Mouse (Mus musculus) spleen, postnatal 4 days (tissue): ENCODE measurements around the gene Trmu.
A peak's percentile ranks its signal among the peaks of the same experiment; 100 is the strongest.

Source experiments
- DNase-seq, 2 experiments: peaks; one replicate each; pipeline ENCODE4 v3.0.0; 2022; ENCODE audit warnings: low spot score in 2 of 2

Gene Trmu

DNA sequence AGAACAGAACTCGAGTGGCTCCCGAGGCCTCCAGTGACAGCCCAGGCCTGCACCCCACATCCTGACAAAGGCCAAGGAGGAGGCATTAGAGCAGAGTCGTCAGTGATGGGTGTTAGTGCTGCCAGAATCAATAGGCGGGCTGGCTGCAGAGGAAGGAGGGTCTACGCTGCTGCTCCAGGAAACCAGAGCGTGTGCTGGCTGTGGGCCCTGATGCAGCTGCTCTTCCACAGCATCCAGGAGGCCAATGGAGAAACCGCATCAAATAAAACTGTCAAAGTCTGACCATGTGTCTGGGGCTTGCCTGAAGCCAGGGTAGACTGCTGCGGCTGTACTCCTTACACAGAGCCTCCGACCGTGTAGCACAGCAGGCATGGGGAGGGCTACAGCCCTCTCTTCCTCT is 18.0 kb downstream of the Trmu start:
- no peak for DNase-seq

DNA sequence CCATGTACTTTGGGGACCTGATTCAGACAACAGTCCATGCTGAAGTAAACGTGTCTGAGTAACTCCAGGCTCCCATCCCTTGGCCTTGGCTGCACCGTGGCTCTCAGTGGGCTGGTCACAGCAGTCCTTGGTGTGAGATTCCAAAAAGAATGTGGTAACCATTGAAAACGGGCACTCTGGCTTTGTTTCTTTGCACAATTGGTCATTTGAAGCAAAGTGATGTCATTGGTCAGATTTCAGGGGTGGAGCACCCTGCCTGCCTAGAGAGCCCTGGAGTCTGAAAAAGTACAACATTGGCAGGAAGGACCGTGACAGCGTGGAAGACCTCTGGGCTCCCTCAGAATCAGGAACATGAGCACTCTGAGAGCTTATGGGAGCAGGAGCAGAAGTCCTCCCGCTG is 20.3 kb downstream of the Trmu start:
- no peak for DNase-seq

DNA sequence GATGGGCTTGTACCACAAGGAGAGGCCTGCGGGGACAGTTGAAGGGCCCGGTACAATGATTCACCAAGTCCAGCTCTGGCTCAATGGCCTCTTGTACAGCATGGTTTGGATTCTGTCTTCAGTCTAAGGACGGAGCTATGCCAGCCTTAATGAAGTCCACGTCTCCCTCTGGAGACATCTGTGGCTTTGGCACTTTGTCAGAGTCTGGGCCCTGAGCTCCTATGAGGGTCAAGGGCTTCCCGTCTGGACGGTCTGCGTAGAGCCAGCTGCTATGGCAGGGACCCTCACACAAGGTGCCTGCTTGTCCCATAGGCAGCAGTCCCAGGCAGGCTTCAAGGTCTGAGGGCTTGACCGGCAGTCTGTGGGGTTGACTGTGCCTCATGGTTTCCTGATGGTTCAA is 21.2 kb downstream of the Trmu start:
- no peak for DNase-seq

DNA sequence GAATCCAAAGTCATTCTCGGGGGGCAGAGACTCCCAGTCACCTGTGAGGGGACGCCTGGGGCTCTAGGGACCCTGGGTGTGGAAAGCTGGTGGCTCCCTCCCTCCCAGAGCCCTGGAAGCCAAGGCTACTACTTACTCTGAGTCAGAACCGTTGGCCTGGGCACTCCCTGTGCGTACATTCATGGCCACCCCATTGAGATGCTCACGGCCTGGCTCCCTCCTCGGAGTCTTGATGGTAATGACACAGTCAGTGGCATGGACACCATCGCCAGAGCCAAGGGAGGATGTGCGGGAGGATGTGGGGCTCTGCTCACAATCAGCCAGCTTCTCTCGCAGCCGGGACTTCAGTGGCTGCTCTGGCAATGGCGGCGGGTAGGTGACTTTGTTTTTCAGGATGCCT is 21.7 kb downstream of the Trmu start:
- no peak for DNase-seq

DNA sequence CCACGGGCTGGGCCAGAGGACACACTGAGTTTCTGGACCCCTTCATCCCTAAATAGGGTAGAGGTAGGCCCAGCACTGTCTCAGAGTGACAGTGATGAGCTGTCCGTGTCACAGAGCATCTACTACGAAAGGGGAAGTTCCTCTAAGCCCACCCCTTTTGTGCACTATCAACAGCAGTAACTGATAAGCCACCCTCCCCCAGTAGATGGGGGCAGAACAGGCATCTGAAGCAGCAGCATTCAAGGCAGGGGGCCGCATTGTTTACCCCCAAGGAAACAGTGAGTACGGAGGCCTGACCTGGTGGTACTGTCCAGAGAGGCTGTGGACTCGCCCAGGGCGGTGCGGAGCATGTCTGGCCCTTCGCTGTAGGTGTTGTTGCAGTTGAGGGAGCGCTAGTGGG is 23.4 kb downstream of the Trmu start:
- DNase-seq: no peak

DNA sequence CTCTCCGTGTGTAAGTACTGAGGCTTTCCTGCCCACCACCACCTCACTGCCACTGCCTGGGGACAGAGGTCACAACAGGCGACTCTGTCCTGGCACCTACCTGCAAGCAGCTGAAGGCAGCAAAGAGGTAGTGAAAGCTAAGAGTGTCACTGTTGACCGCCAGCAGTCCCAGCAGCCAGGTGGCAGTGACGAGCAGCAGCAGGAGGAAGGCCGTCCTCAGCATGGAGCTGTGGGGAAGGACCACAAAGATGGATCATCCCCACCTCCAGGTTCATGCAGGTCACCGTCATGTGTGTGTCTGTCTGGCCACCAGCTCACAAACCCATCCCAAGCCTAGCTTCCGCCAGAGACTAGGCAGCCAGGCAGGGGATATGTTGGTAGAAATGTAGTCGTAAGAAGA is 24.7 kb downstream of the Trmu start:
- DNase-seq: no peak

DNA sequence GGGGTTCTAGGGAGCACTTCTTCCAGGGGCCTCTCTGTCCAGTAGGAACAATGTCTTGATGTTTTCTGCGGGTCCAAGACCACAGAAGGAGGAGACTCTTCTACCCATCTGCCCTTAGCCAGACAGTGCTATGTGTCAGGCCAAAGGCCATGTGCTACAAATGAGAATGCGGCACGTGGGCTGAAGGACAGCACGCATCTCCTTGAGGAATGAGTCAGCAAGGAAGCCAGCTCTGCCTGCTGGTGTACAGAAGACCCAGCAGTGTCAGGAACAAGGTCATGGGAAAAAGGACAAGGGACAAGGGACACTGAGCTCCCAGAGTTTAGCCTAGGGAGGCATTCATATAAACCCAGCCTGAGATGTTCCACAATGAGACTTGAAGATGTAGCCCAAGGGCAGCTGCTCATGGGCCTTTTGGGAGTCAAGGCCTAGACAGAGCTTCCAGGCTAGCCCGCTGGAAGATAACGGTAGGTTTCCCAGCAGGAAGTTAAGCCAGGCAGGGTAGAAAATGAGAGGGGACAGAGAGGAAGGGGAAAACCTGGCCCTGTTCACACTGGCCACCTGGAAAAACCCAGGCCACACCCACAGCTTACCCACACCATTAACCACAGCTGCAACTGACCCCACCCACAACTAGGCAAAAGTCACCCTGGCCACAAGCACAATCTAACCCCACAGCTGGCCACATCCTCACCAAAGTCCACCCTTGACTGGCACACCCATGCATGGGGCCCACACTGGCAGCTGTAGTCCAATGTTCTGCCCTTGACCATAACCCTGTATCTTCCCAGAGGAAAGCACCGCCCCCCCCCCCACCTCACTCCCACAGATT is 29.8 kb downstream of the Trmu start:
- DNase-seq: no peak

DNA sequence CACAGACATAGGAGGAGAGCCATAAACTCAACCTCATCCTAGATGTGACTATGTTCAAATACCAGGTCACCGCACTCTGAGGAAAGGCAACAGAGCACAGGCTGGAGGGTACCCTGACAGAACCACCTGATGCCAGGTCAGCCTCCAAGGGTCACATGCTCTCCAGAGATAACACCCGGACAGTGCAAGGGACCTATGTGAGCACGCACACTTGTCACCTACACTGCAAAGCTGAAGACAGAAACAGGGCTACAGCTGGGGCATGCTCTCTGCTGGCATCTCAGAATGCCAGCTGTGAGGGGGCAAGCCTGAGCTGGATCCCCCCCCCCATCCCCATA is 30.3 kb downstream of the Trmu start:
- no peak for DNase-seq

DNA sequence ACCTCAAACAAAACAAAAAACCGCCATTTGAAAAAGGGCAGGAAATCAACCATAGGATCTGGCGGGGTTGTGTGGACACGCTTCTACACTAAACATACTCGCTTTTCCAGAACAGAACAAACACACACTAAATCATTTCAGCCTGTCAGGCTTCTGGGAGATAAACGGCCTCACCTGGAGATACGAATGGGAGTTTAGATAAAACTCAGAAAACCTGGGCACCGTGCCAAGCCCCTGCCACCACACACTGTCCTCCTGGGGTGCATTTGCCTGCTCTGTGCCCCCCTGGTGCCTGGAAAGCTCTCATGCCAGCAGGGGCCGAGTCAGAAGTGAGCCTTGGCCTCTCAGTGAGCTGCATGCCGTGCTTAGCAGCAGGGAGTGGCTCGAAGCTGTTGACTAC is 30.8 kb downstream of the Trmu start:
- no peak for DNase-seq

DNA sequence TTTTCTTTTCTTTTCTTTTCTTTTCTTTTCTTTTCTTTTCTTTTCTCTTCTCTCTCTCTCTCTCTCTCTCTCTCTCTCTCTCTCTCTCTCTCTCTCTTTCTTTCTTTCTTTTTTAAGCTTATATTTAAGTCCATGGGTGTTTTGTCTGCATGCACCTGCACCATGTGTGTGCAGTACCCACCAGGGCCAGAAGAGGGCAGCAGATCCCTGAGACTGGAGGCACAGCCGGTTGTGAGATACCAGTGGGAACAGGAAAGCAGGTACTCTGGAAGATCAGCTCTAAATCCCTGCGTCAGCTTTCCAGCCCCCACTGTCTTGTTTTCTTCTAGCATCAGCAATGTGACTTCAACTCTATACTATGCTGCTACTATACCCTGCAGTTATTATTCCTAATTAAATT is 34.5 kb downstream of the Trmu start:
- peak; percentile 80 to 93 for DNase-seq

DNA sequence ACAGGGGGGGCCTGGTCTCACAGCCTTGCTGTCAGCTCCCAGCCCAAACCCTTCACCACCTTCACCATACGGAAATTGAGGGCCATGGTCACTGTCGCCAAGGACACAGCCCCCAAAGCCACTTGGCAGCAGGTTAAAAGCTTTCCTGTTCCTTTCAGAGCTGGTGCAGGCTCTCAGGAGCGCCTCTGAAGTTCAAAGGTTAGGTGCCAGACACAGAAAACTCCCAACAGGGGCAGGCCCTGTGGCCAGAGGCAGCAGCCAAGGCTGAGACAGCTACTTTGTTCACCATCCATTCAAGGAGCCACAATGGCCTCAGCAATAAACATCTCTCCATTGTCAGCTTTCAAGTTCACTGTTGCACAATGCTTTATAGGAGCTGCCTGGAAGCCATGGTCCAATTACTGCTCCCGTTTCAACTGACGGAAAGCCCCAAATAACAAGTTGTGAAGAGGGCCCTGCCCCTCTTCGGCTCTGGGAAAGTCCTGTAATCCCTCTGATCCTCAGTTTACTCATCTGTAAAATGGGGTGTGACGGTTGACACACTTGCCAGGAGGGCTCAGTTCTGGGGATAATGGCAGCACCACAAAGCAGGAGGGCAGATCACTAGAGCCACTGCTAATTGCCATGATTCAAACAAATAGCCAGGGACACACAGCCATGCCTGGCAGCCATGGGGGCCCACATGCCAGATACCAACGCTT is 40.2 kb downstream of the Trmu start:
- no peak for DNase-seq

DNA sequence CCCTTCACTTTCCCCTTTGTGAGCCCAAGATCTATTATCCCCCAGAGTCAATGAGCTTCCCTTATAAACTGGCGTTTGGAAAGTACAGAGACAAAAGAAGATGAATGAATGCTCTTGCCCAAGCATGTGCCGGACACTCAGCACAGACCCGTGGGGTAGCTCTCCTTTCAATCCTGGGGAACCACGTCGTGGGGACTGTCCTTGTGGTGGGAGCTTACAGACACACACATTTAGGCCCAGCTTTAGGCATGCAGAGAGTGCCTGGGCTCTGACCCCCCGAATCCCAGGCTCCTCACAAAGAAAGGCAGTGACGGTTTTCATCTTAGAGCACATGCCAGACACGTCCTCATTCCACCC is 40.8 kb downstream of the Trmu start:
- no peak for DNase-seq

DNA sequence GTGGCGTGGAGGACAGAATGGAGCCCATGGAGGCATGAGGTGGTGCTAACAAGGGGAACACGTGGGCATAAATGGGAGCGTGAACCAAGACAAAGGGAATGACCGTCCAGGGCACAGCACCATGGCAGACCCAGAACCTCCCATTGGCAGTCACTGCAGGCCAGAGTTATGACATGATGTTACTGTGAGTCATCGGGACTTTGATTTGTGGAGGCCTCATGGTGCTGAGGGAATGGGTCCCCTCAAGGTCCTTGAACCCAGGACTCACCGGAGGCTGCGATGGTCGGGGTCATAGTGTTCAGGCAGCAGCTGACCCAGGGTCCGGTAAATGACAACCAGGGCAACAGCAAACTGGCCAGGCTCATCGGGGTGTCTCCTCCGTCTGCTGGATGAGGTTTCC is 42.7 kb downstream of the Trmu start:
- no peak for DNase-seq

DNA sequence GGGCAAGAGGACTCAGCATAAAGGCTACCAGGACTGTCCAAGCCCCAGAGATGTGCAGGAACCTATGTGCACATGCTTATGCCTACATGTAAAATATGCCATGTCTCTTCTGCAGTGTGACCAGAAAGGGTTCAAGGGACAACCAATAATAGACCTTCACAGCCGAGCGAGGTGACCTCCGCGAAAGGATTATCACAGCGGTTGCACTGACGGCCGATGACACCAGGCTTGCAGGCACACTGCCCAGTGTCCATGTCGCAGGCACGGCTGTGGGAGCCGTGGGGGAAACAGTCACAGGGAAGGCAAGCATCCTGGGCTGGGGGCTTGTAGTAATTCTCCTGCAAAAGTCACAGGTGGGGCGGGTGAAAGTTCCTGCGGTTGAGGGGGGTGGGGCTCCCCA is 49.0 kb downstream of the Trmu start:
- no peak for DNase-seq

DNA sequence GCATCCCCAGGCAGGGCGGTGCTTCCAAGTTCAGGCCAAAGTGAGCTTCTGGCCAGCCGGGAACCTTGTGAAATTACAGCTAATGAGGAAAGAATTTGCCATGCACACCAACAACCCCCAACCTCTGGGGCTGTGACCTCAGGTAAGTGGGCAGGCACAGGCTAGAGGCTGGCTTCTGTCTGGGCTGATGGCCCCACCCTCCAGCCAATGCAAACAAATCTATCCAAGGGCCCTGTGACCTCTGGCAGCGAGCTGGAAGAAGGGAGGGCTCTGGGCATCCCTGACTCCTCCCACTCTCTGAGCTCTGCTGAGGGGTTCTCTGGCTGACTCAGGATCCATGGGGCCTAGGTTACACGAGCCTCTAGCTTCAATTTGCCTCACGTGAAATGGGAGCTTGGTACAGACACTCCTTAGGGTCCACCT is 56.5 kb downstream of the Trmu start:
- DNase-seq: no peak
